In the genomic region with DNA sequence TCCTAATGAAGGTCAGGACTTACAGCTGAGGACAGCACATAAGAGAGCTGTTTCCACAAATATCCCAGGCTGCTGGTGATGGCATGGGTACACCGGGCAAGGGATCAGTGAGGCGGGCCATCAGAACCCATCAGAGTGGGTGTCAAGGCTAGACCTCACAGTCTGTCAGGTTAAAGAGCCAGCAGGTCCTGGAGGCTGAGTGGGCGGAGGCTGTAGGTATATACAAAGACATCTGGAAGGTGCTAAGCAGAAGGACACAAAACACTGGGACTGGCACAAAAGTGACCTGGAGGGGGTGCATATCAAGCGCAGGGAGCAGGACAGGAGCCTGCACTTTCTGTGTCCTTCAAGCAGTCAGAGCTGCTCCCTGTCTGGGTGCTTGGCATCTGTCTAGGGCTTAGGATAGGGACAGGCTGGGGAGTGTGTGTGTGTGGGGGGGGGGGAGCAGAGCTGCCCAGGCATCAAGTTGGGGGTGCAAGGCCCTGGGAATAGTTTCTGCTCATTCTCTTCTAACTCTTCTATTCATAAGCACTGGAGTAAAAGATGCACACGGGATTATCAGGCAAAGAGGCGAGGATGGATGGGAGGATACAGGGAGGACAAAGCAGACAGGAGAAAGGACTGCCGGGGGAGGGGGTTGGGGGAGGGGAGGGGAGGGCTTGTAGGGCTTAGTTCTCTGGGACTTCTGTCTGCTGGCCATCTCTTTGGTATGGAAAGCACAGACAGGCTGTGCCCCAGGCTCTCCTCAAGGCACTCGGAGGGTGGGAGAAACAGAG, we compare ENCODE assay signal across 29 mouse cellular contexts. TPM values are rescaled to one million over a fixed set of nuclear protein-coding genes. Genes with fewer than 3 reads are reported as not detected.
DNase-seq lines count a peak whose midpoint lies in the region; ATAC-seq and TF ChIP-seq lines count a peak whose summit lies in the region.
"Had no signal": no experiment of that assay in that cellular context is flagged by ENCODE, and none has a peak within 500 bp of the region (broad histone marks: within the 10 kb centered on the region; RNA-seq: fewer than 3 reads in every experiment).

No protein-coding gene starts in this region.

- H3K9me3 ChIP-seq in midbrain, embryonic 10.5 days (replicated peaks), result no peaks in the 10 kb centered on the region
- H3K9me3 ChIP-seq in midbrain, embryonic 14.5 days (ENCODE audit: control insufficient read depth, low read length), result no peaks in the 10 kb centered on the region
- H3K9me3 ChIP-seq: embryonic facial prominence, embryonic 13.5 days; G1E; heart, embryonic 10.5 days; liver, embryonic 12.5 days; stomach, embryonic 15.5 days had no signal

- H3K27me3 ChIP-seq in midbrain, embryonic 10.5 days (ENCODE audit: low read depth, poor library complexity, severe bottlenecking), result peaks cover 30% of the 10 kb centered on the region
- no peaks in the 10 kb centered on the region for H3K27me3 ChIP-seq in midbrain, embryonic 14.5 days (ENCODE audit: control insufficient read depth, insufficient read depth, low read length)
- no peaks in the 10 kb centered on the region for H3K27me3 ChIP-seq in testis, adult 2 months (ENCODE audit: control insufficient read depth, insufficient read depth, low read length)
- H3K27me3 ChIP-seq: CH12.LX had no signal

- H3K27ac ChIP-seq in midbrain, embryonic 10.5 days (replicated peaks), result peak overlapping the region; percentile 72
- H3K27ac ChIP-seq in midbrain, embryonic 14.5 days (replicated peaks; ENCODE audit: low read depth, low read length), result no peak overlapping the region
- H3K27ac ChIP-seq in testis, adult 2 months (ENCODE audit: control insufficient read depth, insufficient read depth, low read depth, low read length), result 0 out of 2 replicates have a peak overlapping the region, but pooled peaks have one; percentile 25
- H3K27ac ChIP-seq: embryonic facial prominence, embryonic 13.5 days; gastrocnemius, adult 2 months; heart, embryonic 10.5 days; limb, embryonic 13.5 days; liver, embryonic 12.5 days; stomach, embryonic 15.5 days had no signal

- H3K4me1 ChIP-seq in midbrain, embryonic 10.5 days, result peaks cover 21% of the 10 kb centered on the region
- no peaks in the 10 kb centered on the region for H3K4me1 ChIP-seq in midbrain, embryonic 14.5 days (ENCODE audit: control insufficient read depth, insufficient read depth, low read length)
- peaks cover 17% of the 10 kb centered on the region for H3K4me1 ChIP-seq in testis, adult 2 months (ENCODE audit: control insufficient read depth, insufficient read depth, low read length)
- H3K4me1 ChIP-seq: stomach, embryonic 15.5 days had no signal

- no peak for TF ChIP-seq POLR2A in testis, adult 2 months (IDR thresholded peaks at IDR 0.05; ENCODE audit: control insufficient read depth, low read depth, low read length)

- ATAC-seq in midbrain, embryonic 14.5 days (ENCODE audit: low FRiP score, low TSS enrichment), result no peak
- ATAC-seq: intestine, postnatal 0 days; liver, embryonic 12.5 days; Patski had no signal

- WGBS in midbrain, embryonic 10.5 days, result 42% methylated on average over 8 of the region's 8 CpGs
- 42% methylated on average over 8 of the region's 8 CpGs for WGBS in midbrain, embryonic 14.5 days

- H3K4me2 ChIP-seq in midbrain, embryonic 14.5 days (ENCODE audit: low read length), result no peak overlapping the region
- H3K4me2 ChIP-seq: embryonic facial prominence, embryonic 13.5 days; limb, embryonic 13.5 days; liver, embryonic 12.5 days; stomach, embryonic 15.5 days had no signal

- TF ChIP-seq CTCF in testis, adult 2 months (IDR thresholded peaks at IDR 0.05; ENCODE audit: control insufficient read depth, insufficient read depth, insufficient replicate concordance, low read depth, low read length), result no peak

- no peaks in the 10 kb centered on the region for H3K36me3 ChIP-seq in midbrain, embryonic 10.5 days
- no peaks in the 10 kb centered on the region for H3K36me3 ChIP-seq in midbrain, embryonic 14.5 days (ENCODE audit: control insufficient read depth, insufficient read depth, low read length)
- H3K36me3 ChIP-seq in testis, adult 2 months (ENCODE audit: control insufficient read depth, insufficient read depth, low read length), result no peaks in the 10 kb centered on the region
- H3K36me3 ChIP-seq: embryonic facial prominence, embryonic 13.5 days; G1E; heart, embryonic 10.5 days; limb, embryonic 13.5 days; liver, embryonic 12.5 days; stomach, embryonic 15.5 days had no signal

- no peak overlapping the region for H3K9ac ChIP-seq in midbrain, embryonic 14.5 days (replicated peaks; ENCODE audit: low read length)
- H3K9ac ChIP-seq: limb, embryonic 13.5 days; liver, embryonic 12.5 days; stomach, embryonic 15.5 days had no signal

- 0 out of 2 replicates have a peak overlapping the region, but pooled peaks have one; percentile 11 for H3K4me3 ChIP-seq in midbrain, embryonic 10.5 days
- no peak overlapping the region for H3K4me3 ChIP-seq in midbrain, embryonic 14.5 days (replicated peaks; ENCODE audit: low read depth, low read length)
- H3K4me3 ChIP-seq in testis, adult 2 months (ENCODE audit: control insufficient read depth, low read depth, low read length), result no peak overlapping the region
- H3K4me3 ChIP-seq: embryonic facial prominence, embryonic 13.5 days; erythroblast, embryonic 14.5 days; gastrocnemius, adult 2 months; heart, embryonic 10.5 days; limb, embryonic 13.5 days; liver, embryonic 12.5 days; stomach, embryonic 15.5 days had no signal

- DNase-seq in heart, adult 11 months, result peak; percentile 92
- DNase-seq in heart, postnatal 25 days (ENCODE audit: low spot score), result no peak
- DNase-seq in midbrain, embryonic 10.5 days (ENCODE audit: low spot score), result peak; percentile 59
- DNase-seq in midbrain, embryonic 14.5 days, result no peak
- DNase-seq in testis, postnatal 10 days (ENCODE audit: low spot score), result no peak
- no peak for DNase-seq in adrenal gland, postnatal 10 days
- DNase-seq: B cell, adult 2 months; cerebellum, adult 11 months; cerebellum, postnatal 10 days; gastrocnemius, adult 2 months; kidney, postnatal 36 days; layer of hippocampus, postnatal 36 days; lung, adult 18-20 months; lung, postnatal 14 days; right cerebral cortex, adult 18-20 months had no signal

- intact Hi-C loops in heart, postnatal 25 days (cut with DNase I), result no loop called here

RNA-seq across cellular contexts. Expression of gene Emilin3, which starts 6.2 kb away (rescaled TPM):
- total RNA-seq in heart, postnatal 25 days (2021), result 1 to 10 TPM; 2.8 to 4.4 TPM
- polyA plus RNA-seq in midbrain, embryonic 10.5 days (2016; fragmentation: Nextera tagmentation; extraction: Ambion mirVana), result 4.5 and 6.0 TPM in 2 replicates
- polyA plus RNA-seq in midbrain, embryonic 14.5 days (2014; fragmentation: Nextera tagmentation; extraction: Ambion mirVana), result 0.30 and 0.45 TPM in 2 replicates
- 3.8 and 4.2 TPM in 2 replicates for polyA plus RNA-seq in testis, adult 2 months (2012; rRNA removed)
- under 1 TPM; 0.63 to 0.70 TPM for total RNA-seq in adrenal gland, postnatal 10 days (2021)
- total RNA-seq: adrenal gland, adult 18-20 months; CH12.LX; megakaryocyte progenitor cell, adult 5-6 weeks; monocyte, adult 5-6 weeks had no signal
- polyA plus RNA-seq: erythroblast, embryonic 14.5 days; G1E; Patski had no signal

RNA-seq across cellular contexts. Expression of gene Lpin3, which starts 37.9 kb away (rescaled TPM):
- 1 to 10 TPM; 3.7 to 5.1 TPM for total RNA-seq in heart, postnatal 25 days (2021)
- polyA plus RNA-seq in midbrain, embryonic 10.5 days (2016; fragmentation: Nextera tagmentation; extraction: Ambion mirVana), result 0.25 and 0.29 TPM in 2 replicates
- 0.14 and 0.34 TPM in 2 replicates for polyA plus RNA-seq in midbrain, embryonic 14.5 days (2014; fragmentation: Nextera tagmentation; extraction: Ambion mirVana)
- polyA plus RNA-seq in testis, adult 2 months (2012; rRNA removed), result 5.9 and 6.4 TPM in 2 replicates
- total RNA-seq in adrenal gland, postnatal 10 days (2021), result 10 to 100 TPM; 21.0 to 26.4 TPM
- total RNA-seq: megakaryocyte progenitor cell, adult 5-6 weeks; monocyte, adult 5-6 weeks had no signal
- polyA plus RNA-seq: erythroblast, embryonic 14.5 days had no signal

RNA-seq across cellular contexts. Expression of gene Zhx3, which starts 45.5 kb away (rescaled TPM):
- total RNA-seq in heart, postnatal 25 days (2021), result 10 to 100 TPM; 37.5 to 43.6 TPM
- polyA plus RNA-seq in midbrain, embryonic 10.5 days (2016; fragmentation: Nextera tagmentation; extraction: Ambion mirVana), result 5.9 and 8.9 TPM in 2 replicates
- 16.9 and 17.9 TPM in 2 replicates for polyA plus RNA-seq in midbrain, embryonic 14.5 days (2014; fragmentation: Nextera tagmentation; extraction: Ambion mirVana)
- polyA plus RNA-seq in testis, adult 2 months (2012; rRNA removed), result 41.2 and 43.0 TPM in 2 replicates
- 10 to 100 TPM; 62.9 to 85.1 TPM for total RNA-seq in adrenal gland, postnatal 10 days (2021)

Comparison
In these comparisons a context has a peak if more than half of its experiments do, and no peak if none do; other contexts are left out.
1. DNase-seq: peak in heart, adult 11 months (single experiment) and midbrain, embryonic 10.5 days (single experiment); none in heart, postnatal 25 days (single experiment), midbrain, embryonic 14.5 days (single experiment), testis, postnatal 10 days (single experiment) and adrenal gland, postnatal 10 days (single experiment).